In the genomic region with DNA sequence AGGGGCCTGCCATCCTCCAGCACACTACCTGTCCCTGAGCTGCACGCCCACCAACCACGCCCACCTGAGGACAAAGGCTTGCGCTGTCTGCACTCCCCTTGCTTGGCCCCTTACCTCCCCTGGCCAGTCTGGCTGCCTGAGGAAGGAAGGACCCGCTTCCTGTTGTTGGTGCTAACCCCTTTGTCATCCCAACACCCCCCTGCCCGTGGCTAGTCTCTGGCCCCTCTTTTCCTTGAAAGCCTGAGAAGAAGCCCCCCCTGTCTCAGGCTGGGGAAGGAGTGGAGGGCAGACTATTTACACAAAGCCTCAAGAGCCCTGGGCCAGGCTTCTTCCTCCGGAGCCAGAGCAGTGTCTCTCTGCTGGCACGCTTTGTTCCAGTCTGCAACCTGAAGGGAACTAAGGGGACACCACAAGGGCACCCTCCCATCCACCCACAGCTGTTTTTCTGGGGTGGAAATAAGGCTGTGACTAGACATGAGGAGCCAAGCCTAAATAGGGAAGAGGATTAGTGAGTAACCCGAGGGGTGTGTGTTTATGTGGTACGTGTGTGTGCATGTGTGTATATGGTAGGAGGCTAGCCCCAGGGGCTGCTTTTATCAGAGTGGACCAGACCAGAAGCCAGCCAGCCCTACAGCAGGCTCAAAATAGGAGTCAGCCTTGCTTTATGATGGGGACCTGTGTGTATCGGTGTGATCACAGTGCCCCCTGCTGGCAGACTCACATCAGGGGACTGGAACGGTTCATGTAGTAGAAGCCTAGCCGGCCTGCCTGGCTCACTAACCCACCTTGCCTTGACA, we compare ENCODE assay signal across 7 mouse cellular contexts. TPM values are rescaled to one million over a fixed set of nuclear protein-coding genes. Genes with fewer than 3 reads are reported as not detected.
DNase-seq lines count a peak whose midpoint lies in the region; ATAC-seq lines count a peak whose summit lies in the region.

No protein-coding gene starts in this region.

- peak overlapping the region; percentile 36; the same call in 1 of the 2 replicates for H3K9ac ChIP-seq in intestine, embryonic 15.5 days

- H3K4me3 ChIP-seq in intestine, embryonic 15.5 days (replicated peaks), result no peak overlapping the region; the same call in 1 of the 2 replicates
- H3K4me3 ChIP-seq in midbrain, embryonic 10.5 days, result peak overlapping the region; percentile 28

- ATAC-seq in intestine, embryonic 15.5 days, result peak; percentile 81

- H3K36me3 ChIP-seq in intestine, embryonic 15.5 days, result no peaks in the 10 kb centered on the region
- H3K36me3 ChIP-seq in midbrain, embryonic 10.5 days, result peaks cover 8% of the 10 kb centered on the region; the same call in 1 of the 2 replicates

- WGBS in intestine, embryonic 15.5 days, result 3% methylated on average over 12 of the region's 12 CpGs
- 8% methylated on average over 12 of the region's 12 CpGs for WGBS in midbrain, embryonic 10.5 days

- H3K27ac ChIP-seq in intestine, embryonic 15.5 days, result peak overlapping the region; percentile 76
- peak overlapping the region; percentile 83 for H3K27ac ChIP-seq in midbrain, embryonic 10.5 days (replicated peaks)

- H3K9me3 ChIP-seq in intestine, embryonic 15.5 days, result no peaks in the 10 kb centered on the region
- H3K9me3 ChIP-seq in midbrain, embryonic 10.5 days (replicated peaks), result no peaks in the 10 kb centered on the region

- intact Hi-C loops in left cerebral cortex, postnatal 25 days (cut with DNase I), result loop anchor here (1.0 to 10.0 kb wide), 3 partner anchors 43 to 398 kb away; partner anchors contain the start of gene Ovca2

- H3K27me3 ChIP-seq in intestine, embryonic 15.5 days (replicated peaks), result no peaks in the 10 kb centered on the region
- H3K27me3 ChIP-seq in midbrain, embryonic 10.5 days (ENCODE audit: low read depth, poor library complexity, severe bottlenecking), result peaks cover 18% of the 10 kb centered on the region; the same call in 1 of the 2 replicates

- peaks cover 22% of the 10 kb centered on the region for H3K4me1 ChIP-seq in intestine, embryonic 15.5 days (replicated peaks)
- peaks cover 24% of the 10 kb centered on the region for H3K4me1 ChIP-seq in midbrain, embryonic 10.5 days

- peak; percentile 91 to 97 for DNase-seq in adrenal gland, adult (ENCODE audit: inconsistent age in 2 of 2, low spot score in 1 of 2)
- DNase-seq in embryo, embryonic 10.5 days (ENCODE audit: low spot score), result peak; percentile 97
- peak; percentile 83 for DNase-seq in gastrocnemius, postnatal 25 days
- DNase-seq in left cerebral cortex, postnatal 25 days (ENCODE audit: low spot score in 2 of 2), result peak; percentile 91 to 96
- DNase-seq in midbrain, embryonic 10.5 days (ENCODE audit: low spot score), result peak; percentile 92
- DNase-seq in right cerebral cortex, postnatal 4 days, result peak; percentile 97

- peak overlapping the region; percentile 47 for H3K4me2 ChIP-seq in intestine, embryonic 15.5 days (replicated peaks)

RNA-seq across cellular contexts. Expression of gene Pitpna, which starts 14.8 kb away (rescaled TPM):
- total RNA-seq in gastrocnemius, postnatal 25 days (2021), result 100 to 1,000 TPM; 123 to 168 TPM
- 92.3 and 102 TPM in 2 replicates for polyA plus RNA-seq in intestine, embryonic 15.5 days (2015; fragmentation: Nextera tagmentation; extraction: Ambion mirVana)
- total RNA-seq in left cerebral cortex, postnatal 25 days (2021), result 100 to 1,000 TPM; 330 to 346 TPM
- 63.4 and 65.5 TPM in 2 replicates for polyA plus RNA-seq in midbrain, embryonic 10.5 days (2016; fragmentation: Nextera tagmentation; extraction: Ambion mirVana)

RNA-seq across cellular contexts. Expression of gene Slc43a2, which starts 41.6 kb away (rescaled TPM):
- total RNA-seq in gastrocnemius, postnatal 25 days (2021), result 10 to 100 TPM; 23.5 to 26.8 TPM
- 11.7 and 12.9 TPM in 2 replicates for polyA plus RNA-seq in intestine, embryonic 15.5 days (2015; fragmentation: Nextera tagmentation; extraction: Ambion mirVana)
- 10 to 100 TPM; 50.3 to 59.4 TPM for total RNA-seq in left cerebral cortex, postnatal 25 days (2021)
- 6.5 and 8.2 TPM in 2 replicates for polyA plus RNA-seq in midbrain, embryonic 10.5 days (2016; fragmentation: Nextera tagmentation; extraction: Ambion mirVana)

RNA-seq across cellular contexts. Expression of gene Inpp5k, which starts 57.7 kb away (rescaled TPM):
- total RNA-seq in gastrocnemius, postnatal 25 days (2021), result 10 to 100 TPM; 19.0 to 19.8 TPM
- 17.6 and 19.4 TPM in 2 replicates for polyA plus RNA-seq in intestine, embryonic 15.5 days (2015; fragmentation: Nextera tagmentation; extraction: Ambion mirVana)
- 10 to 100 TPM; 38.5 to 41.3 TPM for total RNA-seq in left cerebral cortex, postnatal 25 days (2021)
- polyA plus RNA-seq in midbrain, embryonic 10.5 days (2016; fragmentation: Nextera tagmentation; extraction: Ambion mirVana), result 19.6 and 23.8 TPM in 2 replicates

RNA-seq across cellular contexts. Expression of gene Scarf1, which starts 59.7 kb away (rescaled TPM):
- 1 to 10 TPM; 3.2 to 4.7 TPM for total RNA-seq in gastrocnemius, postnatal 25 days (2021)
- 5.7 TPM in 2 replicates for polyA plus RNA-seq in intestine, embryonic 15.5 days (2015; fragmentation: Nextera tagmentation; extraction: Ambion mirVana)
- total RNA-seq in left cerebral cortex, postnatal 25 days (2021), result 1 to 10 TPM; 1.7 to 2.1 TPM
- 4.7 and 4.8 TPM in 2 replicates for polyA plus RNA-seq in midbrain, embryonic 10.5 days (2016; fragmentation: Nextera tagmentation; extraction: Ambion mirVana)
